Mouse (Mus musculus): Measurements from ENCODE around the gene Zic5. TPM values are rescaled to one million over a fixed set of nuclear protein-coding genes. Genes with fewer than 3 reads are reported as not detected.

Gene Zic5
- polyA plus RNA-seq, 1 experiment: 24.9 TPM

GRCm38 (mm10) chr14:122484844-122485551 lies 19.5 kb upstream of the Zic5 start:
- TF ChIP-seq POLR2A (IDR thresholded peaks at IDR 0.05; ENCODE audit: control insufficient read depth, low read depth, low read length) (no peak), CTCF (IDR thresholded peaks at IDR 0.05; ENCODE audit: control insufficient read depth, insufficient read depth, insufficient replicate concordance, low read depth, low read length) (no peak)
- H3K27me3 ChIP-seq (ENCODE audit: control insufficient read depth, insufficient read depth, low read length): peaks cover 3% of the 10 kb centered on the region
- no peaks in the 10 kb centered on the region for H3K4me1 ChIP-seq (ENCODE audit: control insufficient read depth, insufficient read depth, low read length)
- H3K27ac ChIP-seq (ENCODE audit: control insufficient read depth, insufficient read depth, low read depth, low read length): no peak overlapping the region
- H3K4me3 ChIP-seq (ENCODE audit: control insufficient read depth, low read depth, low read length): no peak overlapping the region
- no peaks in the 10 kb centered on the region for H3K36me3 ChIP-seq (ENCODE audit: control insufficient read depth, insufficient read depth, low read length)

GRCm38 (mm10) chr14:122484458-122484843 lies 19.0 kb upstream of the Zic5 start:
- Histone ChIP-seq H3K36me3 (ENCODE audit: control insufficient read depth, insufficient read depth, low read length) (no peaks in the 10 kb centered on the region), H3K27me3 (ENCODE audit: control insufficient read depth, insufficient read depth, low read length) (peaks cover 3% of the 10 kb centered on the region), H3K4me1 (ENCODE audit: control insufficient read depth, insufficient read depth, low read length) (no peaks in the 10 kb centered on the region), H3K4me3 (ENCODE audit: control insufficient read depth, low read depth, low read length) (no peak overlapping the region), H3K27ac (ENCODE audit: control insufficient read depth, insufficient read depth, low read depth, low read length) (no peak overlapping the region)
- TF ChIP-seq CTCF (IDR thresholded peaks at IDR 0.05; ENCODE audit: control insufficient read depth, insufficient read depth, insufficient replicate concordance, low read depth, low read length) (no peak), POLR2A (IDR thresholded peaks at IDR 0.05; ENCODE audit: control insufficient read depth, low read depth, low read length) (no peak)

GRCm38 (mm10) chr14:122483556-122484421 lies 18.3 kb upstream of the Zic5 start:
- Histone ChIP-seq H3K27me3 (ENCODE audit: control insufficient read depth, insufficient read depth, low read length) (peaks cover 6% of the 10 kb centered on the region), H3K36me3 (ENCODE audit: control insufficient read depth, insufficient read depth, low read length) (no peaks in the 10 kb centered on the region), H3K4me3 (ENCODE audit: control insufficient read depth, low read depth, low read length) (no peak overlapping the region), H3K4me1 (ENCODE audit: control insufficient read depth, insufficient read depth, low read length) (peaks cover under 1% of the 10 kb centered on the region; the same call in 1 of the 2 replicates), H3K27ac (ENCODE audit: control insufficient read depth, insufficient read depth, low read depth, low read length) (no peak overlapping the region)
- TF ChIP-seq CTCF (IDR thresholded peaks at IDR 0.05; ENCODE audit: control insufficient read depth, insufficient read depth, insufficient replicate concordance, low read depth, low read length): no peak
- TF ChIP-seq POLR2A (IDR thresholded peaks at IDR 0.05; ENCODE audit: control insufficient read depth, low read depth, low read length): no peak

- Histone ChIP-seq H3K27me3 (ENCODE audit: control insufficient read depth, insufficient read depth, low read length) (peaks cover 9% of the 10 kb centered on the region), H3K4me3 (ENCODE audit: control insufficient read depth, low read depth, low read length) (no peak overlapping the region), H3K4me1 (ENCODE audit: control insufficient read depth, insufficient read depth, low read length) (peaks cover 3% of the 10 kb centered on the region; the same call in 1 of the 2 replicates), H3K27ac (ENCODE audit: control insufficient read depth, insufficient read depth, low read depth, low read length) (no peak overlapping the region), H3K36me3 (ENCODE audit: control insufficient read depth, insufficient read depth, low read length) (no peaks in the 10 kb centered on the region)
- TF ChIP-seq CTCF (IDR thresholded peaks at IDR 0.05; ENCODE audit: control insufficient read depth, insufficient read depth, insufficient replicate concordance, low read depth, low read length): no peak
- no peak for TF ChIP-seq POLR2A (IDR thresholded peaks at IDR 0.05; ENCODE audit: control insufficient read depth, low read depth, low read length)
Observed at GRCm38 (mm10) chr14:122483024-122483385, 17.5 kb upstream of the Zic5 start.

- Histone ChIP-seq H3K27ac (ENCODE audit: control insufficient read depth, insufficient read depth, low read depth, low read length) (no peak overlapping the region), H3K27me3 (ENCODE audit: control insufficient read depth, insufficient read depth, low read length) (peaks cover 9% of the 10 kb centered on the region)
Observed at GRCm38 (mm10) chr14:122482081-122483023, 16.9 kb upstream of the Zic5 start.

GRCm38 (mm10) chr14:122481181-122481580 lies 15.7 kb upstream of the Zic5 start:
- Histone ChIP-seq H3K27me3 (ENCODE audit: control insufficient read depth, insufficient read depth, low read length) (peaks cover 9% of the 10 kb centered on the region), H3K36me3 (ENCODE audit: control insufficient read depth, insufficient read depth, low read length) (no peaks in the 10 kb centered on the region), H3K4me1 (ENCODE audit: control insufficient read depth, insufficient read depth, low read length) (peaks cover 5% of the 10 kb centered on the region; the same call in 1 of the 2 replicates), H3K27ac (ENCODE audit: control insufficient read depth, insufficient read depth, low read depth, low read length) (no peak overlapping the region), H3K4me3 (ENCODE audit: control insufficient read depth, low read depth, low read length) (no peak overlapping the region)
- no peak for TF ChIP-seq POLR2A (IDR thresholded peaks at IDR 0.05; ENCODE audit: control insufficient read depth, low read depth, low read length)
- no peak for TF ChIP-seq CTCF (IDR thresholded peaks at IDR 0.05; ENCODE audit: control insufficient read depth, insufficient read depth, insufficient replicate concordance, low read depth, low read length)

More at GRCm38 (mm10) chr14:122482081-122483023, 16.9 kb upstream of the Zic5 start:
- Histone ChIP-seq H3K36me3 (ENCODE audit: control insufficient read depth, insufficient read depth, low read length) (no peaks in the 10 kb centered on the region), H3K4me3 (ENCODE audit: control insufficient read depth, low read depth, low read length) (no peak overlapping the region), H3K4me1 (ENCODE audit: control insufficient read depth, insufficient read depth, low read length) (peaks cover 3% of the 10 kb centered on the region; the same call in 1 of the 2 replicates)
- TF ChIP-seq POLR2A (IDR thresholded peaks at IDR 0.05; ENCODE audit: control insufficient read depth, low read depth, low read length) (no peak), CTCF (IDR thresholded peaks at IDR 0.05; ENCODE audit: control insufficient read depth, insufficient read depth, insufficient replicate concordance, low read depth, low read length) (no peak)
